Mouse (Mus musculus): ENCODE measurements around the gene Prcd.
"Not testable (repeated sequence)": the region's sequence is repeated elsewhere in the genome, so short reads cannot be mapped to it uniquely, and the experiment has no call there.

Gene Prcd

GRCm38 (mm10) chr11:116669316-116669715, 16.0 kb downstream of the Prcd start:
- no peak for DNase-seq (ENCODE audit: low spot score in 2 of 2)

- no peak for DNase-seq (ENCODE audit: low spot score in 2 of 2)
Observed at GRCm38 (mm10) chr11:116669787-116670365, 16.5 kb downstream of the Prcd start.

GRCm38 (mm10) chr11:116670386-116670785, 17.1 kb downstream of the Prcd start:
- no peak for DNase-seq (ENCODE audit: low spot score in 2 of 2)

- peak; percentile 94 to 95 for DNase-seq (ENCODE audit: low spot score in 2 of 2)
Observed at GRCm38 (mm10) chr11:116671112-116671844, 17.9 kb downstream of the Prcd start.

- no peak for DNase-seq (ENCODE audit: low spot score in 2 of 2)
Observed at GRCm38 (mm10) chr11:116671845-116672434, 18.6 kb downstream of the Prcd start.

- no peak for DNase-seq (ENCODE audit: low spot score in 2 of 2)
Observed at GRCm38 (mm10) chr11:116672595-116672994, 19.3 kb downstream of the Prcd start.

GRCm38 (mm10) chr11:116673410-116673809, 20.1 kb downstream of the Prcd start:
- DNase-seq (ENCODE audit: low spot score in 2 of 2): no peak

GRCm38 (mm10) chr11:116674616-116675379, 21.5 kb downstream of the Prcd start:
- no peak for DNase-seq (ENCODE audit: low spot score in 2 of 2)

GRCm38 (mm10) chr11:116675429-116675828, 22.1 kb downstream of the Prcd start:
- DNase-seq (ENCODE audit: low spot score in 2 of 2): not testable (repeated sequence)

- DNase-seq (ENCODE audit: low spot score in 2 of 2): no peak
Observed at GRCm38 (mm10) chr11:116676175-116676976, 23.0 kb downstream of the Prcd start.

GRCm38 (mm10) chr11:116677711-116678441, 24.5 kb downstream of the Prcd start:
- DNase-seq (ENCODE audit: low spot score in 2 of 2): no peak

GRCm38 (mm10) chr11:116679148-116679547, 25.8 kb downstream of the Prcd start:
- DNase-seq (ENCODE audit: low spot score in 2 of 2): no peak

GRCm38 (mm10) chr11:116680321-116681091, 27.2 kb downstream of the Prcd start:
- DNase-seq (ENCODE audit: low spot score in 2 of 2): no peak

- DNase-seq (ENCODE audit: low spot score in 2 of 2): no peak
Observed at GRCm38 (mm10) chr11:116681147-116681546, 27.8 kb downstream of the Prcd start.

- no peak for DNase-seq (ENCODE audit: low spot score in 2 of 2)
Observed at GRCm38 (mm10) chr11:116682501-116683144, 29.3 kb downstream of the Prcd start.

- no peak for DNase-seq (ENCODE audit: low spot score in 2 of 2)
Observed at GRCm38 (mm10) chr11:116683777-116684176, 30.4 kb downstream of the Prcd start.

- DNase-seq (ENCODE audit: low spot score in 2 of 2): no peak
Observed at GRCm38 (mm10) chr11:116685729-116686128, 32.4 kb downstream of the Prcd start.

GRCm38 (mm10) chr11:116687897-116688296, 34.6 kb downstream of the Prcd start:
- DNase-seq (ENCODE audit: low spot score in 2 of 2): no peak

GRCm38 (mm10) chr11:116689622-116690021, 36.3 kb downstream of the Prcd start:
- DNase-seq (ENCODE audit: low spot score in 2 of 2): no peak
